Mouse (Mus musculus) kidney, postnatal 0 days (tissue): Measurements from ENCODE around the gene Ipmk. TPM values are rescaled to one million over a fixed set of nuclear protein-coding genes. Genes with fewer than 3 reads are reported as not detected.
A peak's percentile ranks its signal among the peaks of the same experiment; 100 is the strongest.

Experiments used
- ATAC-seq: fragments of 200-750 bp; cut with Nextera tagmentation; replicated peaks from 2 replicates; pipeline ENCODE4 v1.8.0; 2017; ENCODE audit warnings: low read depth, moderate number of reproducible peaks, moderate TSS enrichment, moderate library complexity; ENCODE audit not compliant: low FRiP score
- DNase-seq: peaks from one replicate; pipeline ENCODE4 v3.0.0-alpha.2; 2016; ENCODE audit warnings: low spot score
- H3K27ac ChIP-seq: fragments of 300-500 bp; sonication (generic); 2 replicates; pipeline ENCODE4 v1.5.1; 2014; ENCODE audit warnings: mild to moderate bottlenecking
- H3K27me3 ChIP-seq: fragments of 300-500 bp; sonication (generic); 2 replicates; pipeline ENCODE4 v1.6.1; 2014; ENCODE audit warnings: low read length, mixed read lengths; ENCODE audit not compliant: insufficient read depth
- H3K36me3 ChIP-seq: fragments of 300-500 bp; sonication (generic); 2 replicates; pipeline ENCODE4 v1.6.1; 2014; ENCODE audit warnings: low read length, mixed read lengths; ENCODE audit not compliant: insufficient read depth
- H3K4me1 ChIP-seq: fragments of 300-500 bp; sonication (generic); replicated peaks from 2 replicates; pipeline ENCODE4 v1.6.1; 2014; ENCODE audit warnings: antibody characterized with exemption, low read length, mixed read lengths; ENCODE audit not compliant: insufficient read depth
- H3K4me2 ChIP-seq: fragments of 300-500 bp; sonication (generic); 2 replicates; pipeline ENCODE4 v1.6.1; 2014; ENCODE audit warnings: mild to moderate bottlenecking, low read length, moderate library complexity, mixed read lengths
- H3K4me3 ChIP-seq: fragments of 300-500 bp; sonication (generic); replicated peaks from 2 replicates; pipeline ENCODE4 v1.5.1; 2014; ENCODE audit warnings: low read depth, low read length
- H3K9ac ChIP-seq: fragments of 300-500 bp; sonication (generic); 2 replicates; pipeline ENCODE4 v1.6.1; 2014; ENCODE audit warnings: low read depth, low read length
- H3K9me3 ChIP-seq: fragments of 300-500 bp; sonication (generic); replicated peaks from 2 replicates; pipeline ENCODE4 v1.6.1; 2016; ENCODE audit warnings: low read length, inconsistent platforms, mixed read lengths
- CTCF ChIP-seq: IDR thresholded peaks from 2 replicates; pipeline ENCODE4 v1.5.1; 2016; ENCODE audit warnings: antibody characterized with exemption, low read depth, mild to moderate bottlenecking, moderate library complexity
- WGBS: fragments of 180-500 bp; shearing (Covaris S2); extraction: QIAGEN DNeasy Blood & Tissue Kit; methylation state at CpG from one replicate; pipeline ENCODE4 v1.1.7; 2014; 5-methylcytosine and 5-hydroxymethylcytosine counted together
- polyA plus RNA-seq: library from polyadenylated mRNA; unstranded; fragments of >200 nt; fragmentation: Nextera tagmentation; extraction: Ambion mirVana; gene quantifications from 2 replicates; pipeline ENCODE4 v1.2.1, GENCODE M21; 2015

Gene Ipmk
- polyA plus RNA-seq, 1 experiment from 2014 or later: 16.1 TPM

GRCm38 (mm10) chr10:71361836-71362562 lies 14.4 kb downstream of the Ipmk start:
- Histone ChIP-seq H3K27ac (no peak overlapping the region), H3K9ac (no peak overlapping the region), H3K36me3 (0 out of 2 replicates have a peak, but pooled peaks cover 3% of the 10 kb centered on the region), H3K9me3 (no peaks in the 10 kb centered on the region), H3K4me3 (no peak overlapping the region), H3K4me1 (peaks cover 5% of the 10 kb centered on the region; the same call in 1 of the 2 replicates), H3K27me3 (no peaks in the 10 kb centered on the region), H3K4me2 (0 out of 2 replicates have a peak overlapping the region, but pooled peaks have one; percentile 27)
- ATAC-seq (no peak), DNase-seq (peak; percentile 37)
- WGBS: 27% methylated on average over 18 of the region's 18 CpGs
- TF ChIP-seq CTCF: no peak

DNA sequence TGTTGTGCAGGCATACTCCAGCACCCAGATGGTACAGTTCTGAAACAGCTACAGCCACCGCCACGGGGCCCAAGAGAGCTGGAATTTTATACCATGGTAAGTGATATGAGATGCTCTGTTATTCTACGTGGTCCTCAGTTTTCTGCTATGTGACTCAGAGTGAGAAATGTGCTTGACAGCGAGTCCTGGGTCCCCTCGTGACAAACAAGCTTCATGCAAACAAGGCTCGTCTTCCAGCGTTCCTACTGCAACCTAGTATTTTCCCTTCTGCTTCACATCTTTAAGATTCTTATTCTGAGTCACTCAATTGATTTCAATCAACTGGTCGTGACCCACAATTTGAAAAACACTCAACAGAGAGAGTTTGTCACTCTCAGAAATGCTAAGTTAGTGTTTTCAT lies 15.9 kb downstream of the Ipmk start:
- DNase-seq (no peak), ATAC-seq (no peak)
- H3K4me1 ChIP-seq: peaks cover 5% of the 10 kb centered on the region; the same call in 1 of the 2 replicates
- H3K4me2 ChIP-seq: no peak overlapping the region
- no peaks in the 10 kb centered on the region for H3K27me3 ChIP-seq
- H3K4me3 ChIP-seq: no peak overlapping the region
- no peak overlapping the region for H3K9ac ChIP-seq
- 61% methylated on average over 8 of the region's 8 CpGs for WGBS
- 0 out of 2 replicates have a peak, but pooled peaks cover 3% of the 10 kb centered on the region for H3K36me3 ChIP-seq
- H3K9me3 ChIP-seq: no peaks in the 10 kb centered on the region
- no peak overlapping the region for H3K27ac ChIP-seq
- no peak for TF ChIP-seq CTCF

DNA sequence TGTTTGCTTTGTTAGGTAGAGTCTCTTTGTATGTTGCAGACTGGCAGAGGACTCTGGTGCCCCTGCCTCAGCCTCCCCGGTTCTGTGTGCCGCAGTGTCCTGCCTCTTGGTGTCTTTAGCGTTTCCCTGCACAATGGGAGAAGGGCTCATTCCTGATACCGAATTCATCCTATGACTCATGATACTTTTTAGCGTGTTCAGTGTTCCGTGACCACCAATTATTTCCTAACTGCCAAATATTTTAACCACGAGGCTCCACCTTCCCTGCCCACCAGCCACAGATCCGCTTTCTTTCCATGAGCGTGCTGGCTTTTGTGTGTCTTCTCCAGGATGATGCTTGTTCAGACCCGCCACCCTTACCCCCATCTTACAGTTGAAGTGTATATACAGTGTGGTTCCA lies 16.3 kb downstream of the Ipmk start:
- H3K9me3 ChIP-seq: no peaks in the 10 kb centered on the region
- 81% methylated on average over 10 of the region's 10 CpGs for WGBS
- no peak overlapping the region for H3K4me2 ChIP-seq
- ATAC-seq: no peak
- H3K9ac ChIP-seq: no peak overlapping the region
- peaks cover 5% of the 10 kb centered on the region; the same call in 1 of the 2 replicates for H3K4me1 ChIP-seq
- no peak overlapping the region for H3K4me3 ChIP-seq
- 0 out of 2 replicates have a peak, but pooled peaks cover 3% of the 10 kb centered on the region for H3K36me3 ChIP-seq
- H3K27ac ChIP-seq: no peak overlapping the region
- DNase-seq: no peak
- H3K27me3 ChIP-seq: no peaks in the 10 kb centered on the region
- TF ChIP-seq CTCF: no peak

DNA sequence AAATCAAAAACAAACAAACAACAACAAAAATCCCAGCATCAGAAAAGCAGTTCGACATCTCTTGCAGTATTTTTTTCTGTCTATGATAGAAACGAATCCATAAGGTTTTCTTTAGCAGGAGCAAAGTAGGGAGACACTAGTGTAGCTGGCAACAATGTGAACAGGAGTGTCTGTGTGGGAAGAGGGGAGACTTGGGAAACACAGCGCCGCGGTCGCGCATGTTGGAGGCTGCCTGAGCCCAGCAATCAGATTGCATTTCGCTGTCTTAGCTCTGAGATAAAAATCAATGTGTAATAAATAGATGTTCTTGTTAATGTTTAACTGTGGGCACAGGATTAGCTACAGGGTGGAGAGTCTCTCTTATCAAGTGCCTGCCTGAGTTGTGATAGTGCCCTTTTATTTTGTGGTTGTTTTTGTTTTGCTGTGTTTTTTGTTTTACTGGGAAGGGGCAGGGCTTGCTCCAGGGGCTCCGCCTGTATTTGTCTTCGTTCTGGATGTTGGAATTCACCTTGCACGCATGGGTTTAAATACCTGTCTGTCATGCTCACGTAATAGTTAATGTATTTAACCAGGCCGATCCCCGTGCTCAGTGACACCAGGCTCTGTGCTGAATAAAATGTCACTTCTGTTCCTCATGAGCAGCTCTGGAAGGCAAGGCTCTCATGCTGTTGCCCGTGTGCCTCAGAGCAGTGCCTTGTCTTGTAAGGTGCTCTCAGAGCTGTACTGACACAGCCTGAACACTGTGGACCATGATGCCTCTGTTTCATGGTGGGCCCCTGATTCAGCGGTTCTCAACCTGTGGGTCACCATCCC lies 20.8 kb downstream of the Ipmk start:
- Histone ChIP-seq H3K9ac (no peak overlapping the region), H3K4me2 (no peak overlapping the region)
- peak; percentile 67 for ATAC-seq

DNA sequence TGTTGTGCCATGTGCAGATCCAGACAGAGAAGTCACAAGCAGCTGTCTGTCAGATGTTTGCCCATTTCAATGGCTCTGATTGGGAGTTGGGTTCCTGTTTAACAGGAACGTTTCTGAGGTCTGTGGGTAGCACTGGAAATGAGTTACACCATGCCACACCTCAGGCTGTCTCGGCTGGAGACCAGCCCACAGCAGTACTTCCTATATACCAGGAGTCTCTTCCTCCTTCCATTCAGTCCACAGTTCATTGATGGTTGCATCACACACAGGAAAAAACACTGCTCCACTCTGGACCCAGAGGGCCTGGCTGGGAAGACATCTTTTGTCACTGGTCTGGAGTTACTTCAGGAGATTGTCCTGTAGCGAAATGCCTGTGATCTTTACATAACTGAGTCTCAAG lies 21.9 kb downstream of the Ipmk start:
- ATAC-seq (no peak), DNase-seq (no peak)
- no peak overlapping the region for H3K4me2 ChIP-seq
- H3K9ac ChIP-seq: no peak overlapping the region
- no peaks in the 10 kb centered on the region for H3K9me3 ChIP-seq
- H3K27ac ChIP-seq: no peak overlapping the region
- no peak overlapping the region for H3K4me3 ChIP-seq
- 61% methylated on average over 3 of the region's 3 CpGs for WGBS
- 0 out of 2 replicates have a peak, but pooled peaks cover 6% of the 10 kb centered on the region for H3K36me3 ChIP-seq
- H3K4me1 ChIP-seq: no peaks in the 10 kb centered on the region
- no peak for TF ChIP-seq CTCF
- H3K27me3 ChIP-seq: no peaks in the 10 kb centered on the region

More for the DNA sequence above, 20.8 kb downstream of the Ipmk start:
- H3K36me3 ChIP-seq: 0 out of 2 replicates have a peak, but pooled peaks cover 3% of the 10 kb centered on the region
- no peaks in the 10 kb centered on the region for H3K9me3 ChIP-seq
- H3K4me1 ChIP-seq: no peaks in the 10 kb centered on the region
- WGBS: 58% methylated on average over 16 of the region's 16 CpGs
- TF ChIP-seq CTCF: no peak
- H3K27me3 ChIP-seq: no peaks in the 10 kb centered on the region
- H3K27ac ChIP-seq: no peak overlapping the region
- DNase-seq: peak; percentile 30
- no peak overlapping the region for H3K4me3 ChIP-seq

DNA sequence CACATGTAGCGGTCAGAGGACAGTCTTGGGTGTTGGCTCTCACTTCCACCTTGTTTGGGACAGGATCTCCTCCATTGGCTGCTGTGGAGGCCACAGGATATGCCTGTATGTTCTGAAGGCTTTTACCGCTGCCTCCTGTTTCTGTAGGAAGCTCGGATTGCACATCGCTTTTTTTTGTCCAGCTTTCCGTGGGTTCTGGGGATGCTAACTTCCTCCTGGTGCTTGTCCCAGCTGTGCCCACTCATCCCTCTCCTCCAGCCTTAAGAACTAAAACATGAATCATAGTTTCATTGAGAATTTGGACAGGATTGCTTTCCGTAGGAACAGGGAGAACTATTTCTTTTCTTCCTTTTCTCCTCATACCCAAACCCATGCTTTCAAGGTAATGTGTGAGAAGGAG lies 24.3 kb downstream of the Ipmk start:
- 55% methylated on average over 6 of the region's 6 CpGs for WGBS
- no peak for ATAC-seq
- Histone ChIP-seq H3K36me3 (0 out of 2 replicates have a peak, but pooled peaks cover 4% of the 10 kb centered on the region), H3K4me1 (no peaks in the 10 kb centered on the region), H3K27ac (no peak overlapping the region), H3K9me3 (no peaks in the 10 kb centered on the region), H3K4me2 (no peak overlapping the region), H3K9ac (no peak overlapping the region), H3K4me3 (no peak overlapping the region), H3K27me3 (no peaks in the 10 kb centered on the region)
- TF ChIP-seq CTCF: no peak
- no peak for DNase-seq
